Mouse (Mus musculus) central nervous system, embryonic 11.5 days (tissue): ENCODE results near the gene Sart1. TPM values are rescaled to one million over a fixed set of nuclear protein-coding genes. Genes with fewer than 3 reads are reported as not detected.

Experiments used
- polyA plus RNA-seq: library from polyadenylated mRNA; depleted of rRNA; stranded (reverse); fragments of >200 nt; gene quantifications from 2 replicates; pipeline ENCODE4 v1.2.3, GENCODE M21; 2012; rRNA removed

Gene Sart1
- polyA plus RNA-seq: 85.1 and 210 TPM in 2 replicates

DNA sequence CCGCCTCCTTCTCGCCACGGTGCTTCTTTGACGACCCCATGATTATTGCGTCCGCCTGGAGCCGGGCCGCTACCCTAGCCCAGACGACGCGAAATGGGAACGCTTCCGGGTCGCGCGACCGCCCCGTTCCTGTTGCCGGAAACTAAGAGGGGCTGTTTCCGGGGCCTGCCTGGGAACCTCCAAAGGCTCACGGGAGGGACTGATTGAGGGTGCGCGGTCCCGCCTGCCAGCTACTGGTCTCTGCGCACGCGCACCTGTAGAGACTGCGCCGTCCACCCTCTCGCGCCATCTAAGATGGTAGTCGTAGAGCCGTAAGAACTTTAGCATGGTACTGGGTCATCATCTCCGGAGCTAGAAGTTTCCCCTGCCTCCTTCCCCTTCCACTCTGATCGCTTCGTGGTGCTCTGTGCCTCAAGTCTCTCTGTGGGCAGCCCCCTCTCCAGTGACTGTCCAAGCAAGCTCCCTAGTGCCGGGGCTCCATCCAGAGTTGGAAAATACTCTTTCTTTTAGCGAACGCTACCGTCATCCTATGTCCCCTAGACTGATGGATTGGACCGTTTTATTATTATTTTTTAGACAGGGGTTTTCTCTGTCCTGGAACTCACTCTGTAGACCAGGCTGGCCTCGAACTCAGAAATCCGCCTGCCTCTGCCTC lies at the start of gene Sart1:
Sart1 (minus strand) TSS at position 116 of the 655 bp plus-strand sequence.

DNA sequence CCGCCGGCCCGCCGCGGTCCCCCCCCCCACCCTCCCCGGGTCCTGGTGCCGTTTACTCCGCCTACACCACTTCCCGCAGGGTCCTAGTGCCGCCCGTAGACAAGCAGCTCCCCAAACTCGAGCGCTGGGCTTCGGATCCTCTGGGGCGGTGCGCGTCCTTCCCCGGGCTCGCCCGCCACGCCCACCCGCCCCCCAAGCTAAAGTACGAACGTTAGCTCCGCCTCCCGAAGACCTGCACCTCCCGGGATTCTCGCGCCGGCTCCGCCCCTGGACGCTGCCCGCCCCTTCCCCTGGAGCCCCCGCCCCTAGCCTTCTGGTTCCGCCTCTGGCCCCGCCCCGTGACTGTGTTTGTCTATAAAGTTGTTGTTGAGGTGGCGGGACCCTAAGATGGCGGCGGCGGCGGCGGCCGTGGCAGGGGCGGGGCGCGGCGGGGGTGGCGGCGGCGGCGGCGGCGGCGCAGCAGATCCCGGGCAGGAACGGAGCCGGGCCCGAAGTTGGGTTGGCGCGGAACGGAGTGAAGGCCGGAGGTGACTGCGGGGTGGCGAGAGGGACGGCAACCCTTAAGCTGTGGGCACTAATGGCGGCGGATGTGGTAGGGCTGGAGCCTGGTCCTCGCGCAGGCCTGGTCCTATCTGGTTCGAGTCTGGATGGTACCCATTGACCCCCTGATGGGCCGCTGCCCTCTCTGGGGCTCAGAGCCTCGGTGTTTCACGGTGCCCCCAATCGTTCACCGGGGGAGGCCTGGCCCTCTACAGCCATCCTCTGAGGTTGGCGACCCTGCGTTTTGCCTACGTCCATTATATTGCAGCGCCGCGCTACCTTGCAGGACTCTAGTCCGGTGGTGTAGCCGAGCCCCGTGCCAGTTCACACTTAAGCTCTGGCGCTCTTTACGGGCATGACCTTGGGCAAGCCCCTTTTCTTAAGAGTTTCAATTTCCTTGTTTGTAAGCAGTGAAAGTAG lies 36.6 kb upstream of the Sart1 start, which contains the start of the genes Drap1 and AI837181:
Drap1 (minus strand) TSS at position 198 of the 960 bp plus-strand sequence.
AI837181 (plus strand) TSS at position 363 of the 960 bp plus-strand sequence.

DNA sequence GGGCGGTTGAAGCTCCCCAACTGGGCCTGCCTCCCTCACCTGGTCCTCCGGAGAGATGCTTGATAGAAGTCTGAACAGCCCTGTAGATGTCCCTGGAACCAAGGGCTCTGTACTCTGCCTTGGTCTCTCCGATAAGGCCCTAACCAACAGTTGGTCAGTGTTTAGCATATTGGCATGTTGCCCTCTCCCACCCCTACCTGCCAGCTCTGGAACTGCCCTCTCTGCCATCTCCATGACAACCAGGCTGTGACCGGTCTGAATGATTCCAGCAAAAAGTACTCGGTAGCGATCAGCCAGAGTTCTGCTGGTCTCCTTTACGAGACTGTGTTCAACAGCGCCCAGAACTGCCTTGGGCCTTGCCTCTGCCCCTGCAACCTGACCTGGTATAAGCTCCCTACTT lies 13.8 kb upstream of the Sart1 start, which contains the start of gene Tsga10ip:
Tsga10ip (minus strand) TSS at position 234 of the 400 bp plus-strand sequence.

DNA sequence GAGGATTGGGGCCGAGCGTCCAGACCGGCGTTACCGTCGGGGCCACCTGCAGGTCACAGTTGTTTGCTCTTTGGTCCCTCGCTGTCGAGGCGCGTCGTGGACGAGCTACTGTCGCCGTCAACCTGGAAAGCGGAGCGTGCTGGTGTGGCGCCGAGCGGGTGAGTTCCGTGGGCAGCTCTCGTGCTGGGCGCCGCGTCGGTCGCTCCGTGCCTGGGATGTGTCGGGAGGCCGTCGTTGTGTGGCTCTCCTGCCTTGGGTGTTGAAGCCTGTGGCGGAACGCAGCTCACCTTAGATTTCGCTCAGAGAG lies 21.5 kb downstream of the Sart1 start, which contains the start of gene Banf1:
Banf1 (minus strand) TSS at position 116 of the 307 bp plus-strand sequence.

DNA sequence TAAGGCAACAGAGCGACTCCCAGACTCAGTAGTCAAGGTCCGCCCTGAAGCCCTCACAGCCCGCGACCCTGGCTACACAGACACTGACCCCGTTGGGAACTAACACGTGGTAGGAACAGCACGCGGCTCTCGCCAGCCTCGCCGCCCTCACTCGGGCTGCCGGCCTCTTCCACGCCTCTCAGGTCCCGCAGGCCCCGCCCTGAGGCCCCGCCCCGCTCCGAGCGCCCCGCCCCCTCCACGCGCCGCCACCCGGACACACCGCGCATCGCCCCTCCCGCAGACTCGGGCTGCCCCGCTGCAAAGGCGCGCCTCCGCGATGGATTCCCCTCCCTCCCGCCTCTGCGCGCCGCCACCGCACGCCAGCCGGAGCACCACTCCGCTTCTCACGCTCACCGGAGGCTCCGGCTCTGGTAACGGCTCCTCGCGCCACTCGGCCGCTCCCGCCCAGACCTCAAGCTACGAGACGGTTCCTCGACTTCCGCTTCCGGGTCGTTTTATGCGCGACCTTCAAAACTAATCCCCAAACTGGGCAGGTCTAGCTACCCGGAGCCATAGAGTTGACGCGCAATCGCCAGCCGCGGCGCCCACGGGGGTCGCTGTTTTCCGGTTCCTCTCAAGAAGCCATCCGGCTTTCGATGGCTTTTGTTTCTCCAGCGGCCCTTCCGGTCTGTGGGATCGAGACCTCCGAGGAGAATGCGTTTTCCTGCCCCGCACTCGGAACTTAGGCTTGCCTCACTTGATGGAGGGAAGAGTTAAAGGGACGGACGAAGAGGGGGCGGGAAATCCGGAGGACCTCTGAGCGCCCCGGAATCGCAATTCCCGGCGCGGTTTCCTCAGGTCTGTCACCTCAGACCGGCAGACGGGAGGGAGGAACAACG lies 22.1 kb downstream of the Sart1 start, which contains the start of gene Eif1ad:
Eif1ad (plus strand) TSS at position 567 of the 878 bp plus-strand sequence.

DNA sequence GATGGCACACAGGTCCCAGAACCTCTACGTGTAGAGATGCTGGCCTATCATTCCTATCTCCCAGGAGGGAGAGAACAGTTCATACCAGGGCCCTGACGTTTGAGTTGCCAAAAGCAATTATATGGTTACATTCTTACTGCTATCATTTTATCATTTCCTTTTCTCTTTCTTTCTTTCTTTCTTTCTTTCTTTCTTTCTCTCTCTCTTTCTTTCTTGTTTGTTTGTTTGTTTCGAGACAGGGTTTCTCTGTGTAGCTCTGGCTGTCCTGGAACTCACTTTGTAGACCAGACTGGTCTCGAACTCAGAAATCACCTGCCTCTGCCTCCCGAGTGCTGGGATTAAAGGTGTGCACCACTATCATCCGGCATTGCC lies 39.0 kb downstream of the Sart1 start, which contains the start of gene Cst6:
Cst6 (minus strand) TSS at position 73 of the 372 bp plus-strand sequence.

DNA sequence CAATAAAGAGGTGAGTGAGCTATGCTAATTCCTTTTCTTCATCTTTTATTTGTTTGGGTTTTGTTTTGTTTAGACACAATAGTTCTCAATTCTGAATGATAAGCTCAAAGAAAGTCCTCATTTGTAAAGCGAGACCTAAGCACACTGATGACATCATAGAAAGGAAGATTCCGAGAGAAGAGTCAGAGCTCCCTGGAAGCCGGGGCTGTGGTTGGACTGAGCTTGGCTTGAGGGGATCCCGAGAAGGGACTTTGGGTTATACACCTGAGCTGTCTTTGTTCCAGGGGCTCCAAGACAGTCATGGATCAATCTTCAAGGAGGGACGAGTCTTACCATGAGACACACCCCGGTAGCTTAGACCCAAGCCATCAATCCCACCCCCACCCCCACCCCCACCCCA lies 53.1 kb downstream of the Sart1 start, which contains the start of gene Catsper1:
Catsper1 (plus strand) TSS at position 301 of the 400 bp plus-strand sequence.

Other genes with a start within 250 kb of the Sart1 start
- 20.7 and 31.9 TPM in 2 replicates for gene Pacs1, start 115.6 kb downstream of the Sart1 start, polyA plus RNA-seq
- gene Sf3b2, start 93.2 kb downstream of the Sart1 start, polyA plus RNA-seq: 215 and 289 TPM in 2 replicates
- 11.0 and 14.5 TPM in 2 replicates for gene Gal3st3, start 90.4 kb downstream of the Sart1 start, polyA plus RNA-seq
- not detected in 2 replicates for gene Catsper1, start 53.0 kb downstream of the Sart1 start, polyA plus RNA-seq
- 0.28 and 0.50 TPM in 2 replicates for gene Cst6, start 39.1 kb downstream of the Sart1 start, polyA plus RNA-seq
- 60.1 and 61.8 TPM in 2 replicates for gene Eif1ad, start 22.0 kb downstream of the Sart1 start, polyA plus RNA-seq
- gene Banf1, start 21.5 kb downstream of the Sart1 start, polyA plus RNA-seq: 242 and 255 TPM in 2 replicates
- gene Tsga10ip, start 13.8 kb upstream of the Sart1 start, polyA plus RNA-seq: 0.06 and 0.07 TPM in 2 replicates
- gene Drap1, start 36.3 kb upstream of the Sart1 start, polyA plus RNA-seq: 236 and 321 TPM in 2 replicates
- gene AI837181, start 36.4 kb upstream of the Sart1 start, polyA plus RNA-seq: 34.9 and 60.1 TPM in 2 replicates
- gene Fosl1, start 58.8 kb upstream of the Sart1 start, polyA plus RNA-seq: 0.02 and 0.04 TPM in 2 replicates
- gene Ccdc85b, start 69.2 kb upstream of the Sart1 start, polyA plus RNA-seq: 7.7 and 12.9 TPM in 2 replicates
- gene Fibp, start 71.9 kb upstream of the Sart1 start, polyA plus RNA-seq: 124 and 130 TPM in 2 replicates
- gene Ctsw, start 79.8 kb upstream of the Sart1 start, polyA plus RNA-seq: 0.94 and 1.4 TPM in 2 replicates
- gene Efemp2, start 85.3 kb upstream of the Sart1 start, polyA plus RNA-seq: 47.9 and 83.7 TPM in 2 replicates
- 38.4 and 39.4 TPM in 2 replicates for gene Mus81, start 99.7 kb upstream of the Sart1 start, polyA plus RNA-seq
- 1,441 and 1,801 TPM in 2 replicates for gene Cfl1, start 101.8 kb upstream of the Sart1 start, polyA plus RNA-seq
- gene 1700020D05Rik, start 115.1 kb upstream of the Sart1 start, polyA plus RNA-seq: 2.5 and 3.1 TPM in 2 replicates
- 20.7 and 24.6 TPM in 2 replicates for gene Snx32, start 121.8 kb upstream of the Sart1 start, polyA plus RNA-seq
- gene Ovol1, start 171.9 kb upstream of the Sart1 start, polyA plus RNA-seq: 0.14 and 0.21 TPM in 2 replicates
- 1.6 and 2.3 TPM in 2 replicates for gene Ap5b1, start 179.3 kb upstream of the Sart1 start, polyA plus RNA-seq
- 132 and 429 TPM in 2 replicates for gene Rnaseh2c, start 213.2 kb upstream of the Sart1 start, polyA plus RNA-seq
- gene Kat5, start 221.5 kb upstream of the Sart1 start, polyA plus RNA-seq: 106 and 112 TPM in 2 replicates
- gene Rela, start 248.8 kb upstream of the Sart1 start, polyA plus RNA-seq: 27.4 and 40.6 TPM in 2 replicates